Mouse (Mus musculus) mesoderm, embryonic 11.5 days (tissue): ENCODE data around the gene Trim31.
A peak's percentile ranks its signal among the peaks of the same experiment; 100 is the strongest.

ENCODE experiments used
- DNase-seq: peaks from one replicate; pipeline ENCODE4 v3.0.0-alpha.2; 2012; ENCODE audit warnings: low read depth, low spot score

The Trim31 gene

DNA sequence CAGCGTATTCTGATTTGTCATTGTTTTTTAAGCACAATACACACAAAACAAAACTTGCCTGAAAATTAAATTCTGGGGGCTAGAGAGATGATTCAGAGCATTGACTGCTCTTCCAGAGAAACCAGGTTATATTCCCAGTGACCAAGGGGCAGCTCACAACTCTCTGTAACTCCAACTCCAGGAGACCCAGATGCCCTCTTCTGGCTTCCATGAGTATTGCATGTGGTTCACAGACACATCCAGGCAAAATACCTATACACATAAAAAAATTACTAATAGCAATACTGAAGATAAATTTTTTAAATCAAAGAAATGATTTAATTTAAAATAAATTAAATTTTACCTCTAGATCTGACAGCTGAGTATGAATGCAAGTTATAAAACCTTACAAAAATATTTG, 1.3 kb upstream of the Trim31 start:
- DNase-seq = peak; percentile 56

DNA sequence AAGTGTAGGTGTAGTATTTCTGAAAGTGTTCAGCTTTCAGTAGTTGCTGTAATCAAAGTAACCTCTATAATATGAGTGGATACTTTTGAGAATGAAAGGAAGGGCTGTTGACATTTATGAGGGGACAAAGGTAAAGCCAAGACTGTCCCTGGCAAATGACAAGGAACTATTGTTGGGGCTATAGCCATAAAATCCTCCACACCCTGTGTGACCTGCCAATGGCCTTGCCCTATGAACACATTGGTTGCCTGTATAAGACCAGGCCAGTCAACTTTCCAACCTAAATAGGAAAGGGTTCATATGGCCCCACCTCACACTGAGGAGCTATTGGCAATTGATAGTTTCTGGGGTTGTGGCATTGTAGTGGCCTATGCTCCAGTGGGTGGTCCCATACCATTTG, 853 bp upstream of the Trim31 start:
- no peak for DNase-seq

DNA sequence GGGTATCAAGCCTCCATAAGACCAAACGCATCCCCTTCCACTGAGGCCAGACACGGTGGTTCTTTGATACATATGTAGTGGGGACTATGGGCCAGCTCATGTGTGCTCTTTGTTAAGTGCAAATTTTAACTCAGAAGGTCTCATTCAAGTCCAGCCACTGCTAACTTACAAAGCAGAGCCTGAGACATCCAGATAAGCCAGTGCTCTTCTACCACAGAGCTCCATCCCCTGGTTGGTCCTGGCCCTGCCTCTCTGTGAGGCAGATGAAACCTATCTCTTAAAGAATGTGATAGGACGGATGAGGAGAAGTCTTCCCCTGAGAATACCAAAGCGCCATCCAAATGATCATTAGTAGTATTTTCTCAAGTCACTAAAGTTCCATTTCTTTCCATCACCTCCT, 1.5 kb downstream of the Trim31 start:
- DNase-seq = no peak

DNA sequence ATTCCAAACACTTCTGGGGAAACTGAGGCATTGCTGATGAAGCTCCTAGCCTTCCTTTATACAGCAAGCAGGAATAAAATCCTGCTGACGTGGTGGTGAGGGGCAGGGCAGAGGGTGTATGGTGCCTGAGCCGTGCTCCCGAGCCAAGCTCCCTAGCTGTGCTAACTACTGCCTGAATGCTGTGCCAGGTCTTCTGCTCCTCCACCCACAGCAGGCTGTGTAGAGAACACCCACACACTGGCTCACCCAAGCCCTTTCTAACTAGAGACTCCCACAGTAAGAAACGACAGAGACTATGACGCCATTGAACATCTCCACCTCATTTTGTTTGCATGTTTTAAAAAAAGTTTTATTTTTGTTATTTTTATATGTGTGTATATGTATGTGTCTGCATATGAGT, 2.1 kb downstream of the Trim31 start:
- no peak for DNase-seq

DNA sequence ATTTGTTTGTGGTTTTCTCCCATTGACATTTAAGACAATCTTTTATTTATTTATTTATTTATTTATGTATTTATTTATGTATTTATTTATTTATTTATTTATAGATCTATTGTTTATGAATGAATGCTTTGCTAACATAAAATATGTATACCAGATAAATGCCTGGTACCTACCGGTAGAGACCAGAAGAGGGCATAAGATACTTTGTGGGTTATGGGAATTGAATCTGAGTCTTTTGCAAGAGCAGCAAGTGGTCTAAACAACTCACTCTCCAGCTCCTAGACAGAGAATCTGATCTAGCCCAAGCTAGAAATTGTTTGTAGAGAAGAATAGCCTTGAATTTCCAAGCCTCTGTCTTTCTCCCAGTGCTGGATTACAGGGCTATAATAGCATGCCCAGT, 2.8 kb downstream of the Trim31 start:
- DNase-seq = no peak

DNA sequence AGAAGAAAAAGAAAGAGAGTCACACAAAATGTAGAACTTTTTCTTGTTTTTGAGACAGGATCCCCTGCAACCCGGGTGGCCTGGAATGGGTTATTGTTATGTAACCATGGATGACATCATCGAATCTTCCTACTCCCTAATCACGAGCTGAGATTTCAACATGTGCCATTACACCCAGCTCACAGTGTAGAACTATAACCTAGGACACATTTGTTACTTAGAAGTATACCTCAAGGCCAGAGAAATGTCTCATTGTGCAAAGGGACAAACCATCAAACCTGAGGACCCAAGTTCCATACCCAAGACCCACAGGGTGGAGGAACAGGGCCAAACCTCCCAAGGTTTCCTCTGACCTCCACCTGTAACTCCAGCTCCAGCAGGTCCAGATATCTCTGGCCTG, 5.7 kb downstream of the Trim31 start:
- DNase-seq = no peak

DNA sequence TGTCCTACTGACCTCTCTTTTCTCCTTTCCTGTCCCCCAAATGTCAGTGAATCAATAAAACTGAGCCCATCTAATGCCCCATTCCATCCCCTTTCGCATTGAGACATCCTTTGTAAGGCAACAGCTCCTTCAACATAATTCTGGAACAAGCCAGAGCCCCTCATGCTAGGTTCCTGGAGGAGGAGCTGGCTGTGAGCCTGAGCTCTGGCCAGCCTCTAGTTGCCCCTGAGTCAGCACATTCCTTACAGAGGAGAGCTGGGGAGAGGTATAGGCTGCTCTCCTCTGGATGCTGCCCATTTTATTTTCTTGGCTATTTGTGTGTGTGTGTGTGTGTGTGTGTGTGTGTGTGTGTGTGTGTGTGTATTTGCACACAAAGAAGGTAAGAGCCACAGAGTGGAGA, 10.3 kb downstream of the Trim31 start:
- no peak for DNase-seq

DNA sequence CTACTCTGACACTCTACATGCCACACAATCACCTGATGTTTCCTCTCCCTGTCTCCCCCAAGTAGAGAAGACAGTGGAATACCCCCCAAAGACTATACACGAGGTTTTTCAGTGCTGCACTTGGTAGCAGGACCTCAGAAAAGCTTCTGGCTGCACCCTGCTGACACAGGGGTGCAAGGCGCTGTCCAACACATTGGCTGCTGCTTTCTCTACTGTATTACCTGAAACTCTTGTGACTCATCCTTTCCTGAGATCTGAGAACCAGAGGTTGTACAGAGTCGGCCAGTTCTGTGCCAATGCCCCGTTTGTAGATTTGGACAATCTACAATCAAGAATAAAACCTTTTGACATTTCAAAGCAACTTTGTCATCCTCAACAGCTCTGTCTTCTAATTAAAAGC, 11.9 kb downstream of the Trim31 start:
- no peak for DNase-seq

DNA sequence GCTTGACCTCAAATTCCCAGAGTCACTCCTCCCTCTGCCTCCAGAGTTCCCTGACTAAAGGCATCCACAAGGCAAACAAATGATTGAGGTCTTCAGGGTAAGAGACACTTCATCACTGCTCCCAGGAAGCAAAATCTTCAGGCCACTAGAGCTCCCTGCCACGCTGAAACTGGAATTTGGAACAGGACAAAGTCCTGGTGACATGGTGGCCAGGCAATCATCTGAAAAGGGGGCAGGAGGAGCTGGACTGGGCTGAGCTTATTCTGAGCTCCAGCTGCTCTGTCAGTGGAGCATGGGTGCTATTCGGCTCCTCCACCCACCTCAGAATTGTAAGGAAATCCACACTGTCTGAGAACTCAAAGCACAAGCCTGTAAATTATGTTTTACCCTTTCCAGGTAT, 14.1 kb downstream of the Trim31 start:
- no peak for DNase-seq

DNA sequence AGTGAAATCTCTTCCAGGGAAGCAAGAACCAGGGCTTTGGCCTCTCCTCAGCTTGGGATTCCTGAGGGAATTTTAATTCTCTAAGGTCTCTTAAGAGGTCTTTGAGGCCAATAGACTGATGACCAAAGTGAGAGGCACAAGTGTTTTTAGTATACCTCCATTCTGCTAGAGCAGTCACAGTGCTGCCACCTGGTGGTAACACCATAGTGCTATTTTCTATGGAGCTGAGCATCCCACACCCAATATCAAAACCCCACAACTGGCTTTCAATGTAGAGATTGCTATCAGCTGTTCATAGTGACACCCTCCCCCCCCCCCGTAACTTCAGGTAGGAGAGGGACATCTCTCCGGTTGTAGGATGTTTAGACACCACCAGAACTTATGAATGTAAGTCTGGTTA, 16.2 kb downstream of the Trim31 start:
- peak; percentile 85 for DNase-seq

DNA sequence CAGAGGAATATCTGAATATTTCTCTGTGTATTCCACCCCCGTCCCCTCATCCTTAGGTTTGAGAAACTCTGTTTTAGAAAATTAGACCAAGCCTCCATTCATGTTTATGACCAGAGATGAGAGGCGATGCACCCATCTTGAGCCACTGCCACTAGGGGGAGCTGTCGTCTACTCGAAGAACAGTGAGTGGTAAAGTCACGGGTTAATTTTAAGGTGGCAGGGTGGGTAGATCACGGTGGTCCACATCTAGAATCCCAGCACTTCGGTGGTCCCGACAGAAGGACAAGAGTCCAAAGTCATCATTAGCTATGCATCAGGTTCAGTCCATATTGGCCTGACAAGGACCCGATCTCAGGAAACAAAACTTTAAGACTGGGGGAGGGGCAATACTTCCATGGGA, 17.2 kb downstream of the Trim31 start:
- DNase-seq = peak; percentile 64

DNA sequence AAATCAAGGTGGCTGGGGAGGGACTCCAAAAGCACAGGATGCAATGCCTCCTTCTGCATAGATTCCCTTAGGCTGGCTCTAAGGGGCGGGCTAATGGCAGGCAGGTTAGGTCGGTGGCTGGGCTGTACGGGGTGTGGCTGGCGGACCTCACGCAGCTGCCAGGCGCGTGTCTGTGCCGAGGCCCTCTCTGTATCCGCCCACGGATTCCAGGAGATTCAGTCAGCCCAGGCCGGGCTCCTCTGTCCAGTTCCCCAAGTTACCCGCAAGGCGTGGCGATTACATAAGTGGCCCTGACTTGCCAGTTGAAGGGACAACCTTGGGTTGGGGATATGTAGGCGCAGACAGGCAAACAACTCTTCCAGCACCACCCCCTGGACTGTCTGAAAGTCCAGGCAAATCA, 22.3 kb downstream of the Trim31 start:
- DNase-seq = no peak

DNA sequence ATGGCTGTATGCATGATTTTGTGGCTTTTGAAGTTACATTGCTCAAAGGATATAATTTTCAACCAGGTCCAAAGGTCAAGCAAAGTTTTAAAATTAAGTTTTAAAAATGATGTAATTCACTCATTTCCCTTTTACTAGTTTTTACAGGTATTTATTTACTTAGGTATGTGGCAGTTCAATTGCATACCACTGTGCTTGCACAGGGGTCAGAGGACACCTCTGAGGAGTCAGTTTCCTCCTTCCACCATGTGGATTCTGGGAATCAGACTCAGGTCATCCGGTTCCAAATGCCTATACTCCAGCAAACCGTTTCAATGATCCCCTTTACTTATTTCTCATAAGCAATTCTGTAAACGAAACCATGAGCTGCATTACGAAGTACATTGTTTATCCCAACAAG, 24.8 kb downstream of the Trim31 start:
- DNase-seq = no peak

DNA sequence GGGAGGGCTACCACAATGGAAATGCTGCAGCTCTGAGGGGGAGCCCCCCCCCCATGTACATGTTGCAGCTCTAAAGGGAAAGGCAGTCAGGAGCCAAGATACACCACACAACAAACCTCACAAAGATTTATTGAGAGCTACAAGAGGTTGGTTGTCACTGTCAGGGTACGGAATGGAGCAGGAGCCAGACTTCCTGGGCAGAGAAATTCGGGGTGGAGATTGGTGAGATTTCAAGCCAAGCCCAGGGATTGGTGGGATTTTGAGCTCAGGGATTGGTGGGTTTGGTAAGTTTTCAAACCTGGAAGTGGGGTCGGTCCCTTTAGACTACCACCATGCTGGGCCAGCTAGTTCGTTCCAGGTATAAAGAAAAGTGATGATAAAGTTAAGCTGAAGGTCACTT, 25.6 kb downstream of the Trim31 start:
- no peak for DNase-seq

DNA sequence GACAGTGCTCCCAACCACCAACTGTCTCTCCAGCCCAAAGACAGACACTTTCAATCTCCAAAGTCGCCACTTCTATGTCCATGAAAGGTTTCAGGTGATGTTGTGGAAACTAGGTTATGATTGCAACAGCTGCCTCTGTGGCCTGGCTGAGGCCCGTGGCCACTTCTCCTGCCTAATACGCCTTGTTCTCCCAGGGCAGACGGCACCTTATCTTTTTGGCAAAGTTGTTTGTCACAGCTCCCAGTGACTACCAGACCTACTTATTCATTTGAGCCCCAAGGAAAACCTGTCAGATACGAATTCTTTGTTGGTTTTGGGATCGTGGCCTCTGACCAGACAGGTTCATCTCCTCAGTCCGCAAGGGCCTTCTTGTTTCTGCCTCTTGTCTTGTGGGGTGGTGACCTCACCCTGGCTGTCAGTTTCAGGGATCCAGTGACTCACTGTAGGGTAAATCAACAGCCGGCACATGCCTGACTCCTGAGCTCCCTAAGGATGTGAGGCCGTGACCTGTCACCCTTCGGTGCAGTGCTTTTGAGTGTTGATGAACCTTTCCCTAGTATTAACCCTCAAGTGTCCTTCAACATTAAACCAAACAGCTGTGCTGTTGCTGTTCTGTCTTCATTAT, 29.7 kb downstream of the Trim31 start:
- no peak for DNase-seq

DNA sequence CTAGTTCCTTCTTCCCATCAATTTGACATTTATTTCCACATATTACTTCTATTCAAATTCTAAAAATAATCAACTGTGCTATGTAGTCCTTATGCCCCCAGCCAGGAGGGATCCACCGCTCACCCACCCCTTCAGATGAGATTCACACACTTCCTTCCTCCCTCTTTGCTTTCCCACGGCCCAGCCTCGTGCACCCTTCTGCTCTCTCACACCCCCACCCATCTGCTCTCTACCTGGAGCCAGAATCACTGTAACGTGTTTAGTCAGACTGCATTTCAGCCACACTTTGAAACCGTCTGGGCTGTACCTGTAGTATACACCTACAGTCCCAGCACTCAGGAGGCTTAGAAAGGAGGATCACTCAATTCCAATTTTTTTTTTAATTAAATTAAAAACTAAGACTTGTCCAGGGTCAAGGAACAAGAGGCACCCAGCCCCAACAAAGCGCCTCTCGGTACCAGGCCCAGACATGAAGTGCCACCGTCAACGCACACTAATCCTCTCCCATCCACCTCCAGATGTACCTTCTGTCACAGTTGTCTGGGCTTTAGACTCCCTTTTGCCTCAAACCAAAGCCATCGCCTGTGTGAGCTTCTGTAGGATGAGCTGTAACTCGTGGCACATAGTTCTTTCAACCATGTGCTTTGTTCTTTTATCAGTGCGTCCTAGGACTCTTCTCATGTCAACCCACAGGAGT, 31.5 kb downstream of the Trim31 start:
- no peak for DNase-seq

DNA sequence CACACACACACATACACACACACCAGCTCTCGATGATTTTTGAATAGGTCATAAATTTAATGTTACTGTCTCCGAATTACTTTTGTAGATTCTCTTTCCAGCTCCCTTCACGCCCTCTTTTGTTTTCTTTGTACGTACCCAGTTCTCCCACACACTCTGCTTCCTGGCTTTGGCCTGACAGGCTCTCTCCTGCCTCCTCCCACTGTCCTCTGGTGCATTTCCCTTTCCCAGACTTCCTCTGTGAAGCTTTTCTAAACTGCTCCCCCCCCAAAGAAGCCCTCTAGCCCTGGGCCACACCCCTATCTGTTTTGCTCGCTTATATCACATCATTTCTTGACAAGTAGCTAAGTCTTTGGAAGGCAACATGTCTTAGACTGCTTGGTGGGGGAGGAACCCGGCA, 32.3 kb downstream of the Trim31 start:
- DNase-seq = no peak

DNA sequence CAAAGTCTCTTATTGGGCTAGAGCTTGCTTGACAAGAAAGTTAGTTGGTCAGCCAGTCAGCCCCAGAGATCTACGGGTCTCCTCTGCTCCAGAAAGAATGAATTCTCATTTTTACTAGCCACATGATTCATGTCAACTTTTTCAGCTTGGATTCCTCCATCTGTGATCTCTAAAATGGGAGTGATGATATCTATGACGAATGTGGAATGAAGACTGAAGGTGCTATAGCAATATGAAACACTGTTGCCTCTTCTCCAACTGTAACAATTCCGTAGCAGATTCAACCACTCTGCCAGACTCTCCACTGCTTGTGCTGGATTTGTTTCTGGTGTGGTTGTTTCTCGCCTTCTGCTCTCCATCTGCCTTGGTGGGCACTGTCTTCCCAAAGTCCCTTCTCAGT, 33.2 kb downstream of the Trim31 start:
- no peak for DNase-seq

DNA sequence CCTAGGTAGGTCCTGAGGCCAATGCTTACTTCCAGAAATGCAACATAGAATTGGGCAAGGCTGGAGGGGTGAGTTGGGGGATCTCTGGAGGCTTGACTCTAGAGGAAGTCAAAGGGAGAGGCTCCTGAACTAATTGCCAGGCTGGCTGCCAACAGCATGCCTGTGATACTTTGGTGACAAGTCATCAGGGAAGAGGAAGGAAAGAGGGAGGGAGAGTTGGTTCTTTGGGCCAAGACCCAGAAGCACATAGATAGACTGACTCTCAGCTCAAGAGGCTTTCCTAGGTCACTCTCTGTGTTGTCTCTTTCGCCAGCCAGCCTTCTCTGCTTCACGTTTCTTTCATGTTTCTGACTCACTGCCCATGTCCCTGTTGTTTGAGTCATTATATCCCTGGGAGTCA, 33.9 kb downstream of the Trim31 start:
- DNase-seq = no peak

DNA sequence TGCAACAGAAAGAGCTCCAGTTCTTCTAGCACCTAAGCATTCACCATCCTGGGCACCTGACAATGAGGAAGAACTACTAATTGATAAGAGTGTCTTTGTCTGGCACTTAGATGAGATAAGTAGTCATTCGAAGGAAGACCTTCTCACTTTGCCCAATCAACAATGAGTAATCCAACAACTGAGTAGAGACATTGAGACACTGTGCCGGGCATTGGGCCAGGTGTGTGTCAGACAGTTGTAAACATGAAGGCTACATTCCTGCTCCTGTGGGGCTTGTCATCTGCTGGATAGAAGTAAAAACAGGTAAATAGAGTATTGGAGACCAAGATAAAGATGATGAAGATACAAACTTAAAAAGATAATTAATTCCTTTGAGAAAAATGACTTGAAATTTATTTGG, 40.1 kb downstream of the Trim31 start:
- DNase-seq = no peak

DNA sequence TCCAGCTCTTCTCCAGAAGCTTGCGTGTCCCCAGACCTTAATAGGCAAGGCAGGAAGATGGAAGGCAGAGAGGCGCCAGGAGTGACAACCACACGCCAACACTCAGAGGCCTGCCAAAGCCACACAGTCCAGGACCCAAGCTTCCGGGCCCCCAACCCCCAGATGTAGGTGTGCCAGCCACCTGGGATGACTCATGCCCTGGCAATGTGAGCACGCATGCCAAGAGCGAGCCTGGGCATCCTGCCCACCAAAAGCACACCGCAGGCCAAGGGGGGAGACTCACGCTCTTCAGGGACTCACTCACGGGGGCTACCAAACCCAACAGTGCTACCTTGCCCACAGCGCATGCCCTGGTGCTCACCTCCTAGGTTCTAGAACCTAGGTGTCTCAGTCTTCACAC, 44.5 kb downstream of the Trim31 start:
- DNase-seq = no peak

DNA sequence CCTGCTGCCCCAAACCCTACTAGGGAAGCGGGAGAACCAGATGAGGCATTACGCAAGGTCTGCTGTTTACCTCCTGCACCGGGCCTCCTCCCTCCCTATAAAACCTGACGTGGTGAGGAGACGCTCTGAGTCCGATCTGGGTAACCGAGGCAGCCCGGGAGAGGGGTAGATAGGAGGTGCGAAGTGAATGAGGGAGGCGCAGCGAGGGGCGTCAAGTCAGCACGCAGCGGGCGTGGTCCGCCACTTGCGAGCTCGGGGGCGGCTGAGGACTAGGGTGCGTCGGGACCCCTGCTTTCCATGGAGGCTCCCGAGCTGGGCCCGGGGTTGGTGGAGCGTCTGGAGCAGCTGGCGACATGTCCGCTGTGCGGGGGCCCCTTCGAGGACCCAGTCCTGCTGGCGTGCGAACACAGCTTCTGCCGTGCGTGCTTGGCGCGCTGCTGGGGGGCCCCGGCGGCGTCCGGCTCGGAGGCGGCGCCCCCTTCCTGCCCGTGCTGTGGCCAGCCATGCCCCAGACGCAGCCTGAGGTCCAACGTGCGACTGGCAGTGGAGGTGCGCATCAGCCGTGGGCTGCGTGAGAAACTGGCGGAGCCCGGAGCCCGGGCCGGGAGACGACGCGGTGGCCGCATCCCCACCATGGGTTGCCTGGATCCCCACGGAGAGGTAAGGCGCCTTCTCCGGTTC, 45.0 kb downstream of the Trim31 start, which contains the start of gene Rnf39:
Gene Rnf39 (plus strand): TSS at position 128 of the 681 bp plus-strand sequence.
- no peak for DNase-seq

DNA sequence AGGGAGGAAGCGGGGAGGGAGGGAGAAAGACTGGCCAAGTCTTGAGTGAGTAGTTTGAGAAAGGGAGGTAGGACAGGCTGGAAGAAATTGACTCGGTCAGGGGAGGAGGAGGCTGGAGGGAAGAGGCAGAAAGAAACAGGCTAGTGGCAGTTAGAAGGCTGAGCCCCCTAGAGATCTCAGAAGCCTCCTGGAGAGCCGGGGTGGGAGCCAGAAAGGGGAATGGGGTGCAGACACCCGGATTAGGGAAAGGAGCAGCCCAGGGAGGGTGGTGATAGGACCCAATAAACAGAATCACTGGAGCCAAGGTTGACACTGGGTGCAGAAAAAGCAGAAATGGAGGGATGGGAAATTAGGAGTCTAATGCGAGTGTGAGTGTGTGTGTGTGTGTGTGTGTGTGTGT, 45.8 kb downstream of the Trim31 start:
- DNase-seq = no peak
